In genomic region chr1:126490256-126490655, GRCm38 (mm10) we compare ENCODE assay signal across 14 mouse cellular contexts.
A peak's percentile ranks its signal among the peaks of the same experiment; 100 is the strongest.
DNase-seq lines count a peak whose midpoint lies in the region; ATAC-seq and TF ChIP-seq lines count a peak whose summit lies in the region.
"Had no signal": no experiment of that assay in that cellular context is flagged by ENCODE, and none has a peak within 500 bp of the region (broad histone marks: within the 10 kb centered on the region; RNA-seq: fewer than 3 reads in every experiment).

No protein-coding gene starts in this region.

- no peak for TF ChIP-seq CTCF in lung, embryonic 14.5 days (IDR thresholded peaks at IDR 0.05; ENCODE audit: low read depth)

- no peak overlapping the region for H3K27ac ChIP-seq in lung, embryonic 14.5 days (ENCODE audit: low read depth)
- no peak overlapping the region; the same call in 1 of the 2 replicates for H3K27ac ChIP-seq in forebrain, embryonic 15.5 days (replicated peaks)
- H3K27ac ChIP-seq in hindbrain, embryonic 15.5 days (replicated peaks), result no peak overlapping the region
- H3K27ac ChIP-seq in midbrain, embryonic 15.5 days, result no peak overlapping the region
- H3K27ac ChIP-seq: neural tube, embryonic 12.5 days had no signal

- intact Hi-C loops in left cerebral cortex, postnatal 36 days (cut with DNase I), result loop anchor here (10.0 kb wide), 1 partner anchor 235 kb away; no protein-coding TSS in a partner anchor

- H3K9me3 ChIP-seq in lung, embryonic 14.5 days (ENCODE audit: low read depth, low read length), result no peaks in the 10 kb centered on the region
- H3K9me3 ChIP-seq in forebrain, embryonic 15.5 days, result no peaks in the 10 kb centered on the region
- H3K9me3 ChIP-seq in hindbrain, embryonic 15.5 days, result no peaks in the 10 kb centered on the region
- H3K9me3 ChIP-seq in midbrain, embryonic 15.5 days, result no peaks in the 10 kb centered on the region
- H3K9me3 ChIP-seq: neural tube, embryonic 12.5 days had no signal

- H3K27me3 ChIP-seq in lung, embryonic 14.5 days (ENCODE audit: insufficient read depth, low read length), result no peaks in the 10 kb centered on the region
- H3K27me3 ChIP-seq in forebrain, embryonic 15.5 days, result no peaks in the 10 kb centered on the region
- H3K27me3 ChIP-seq in hindbrain, embryonic 15.5 days, result no peaks in the 10 kb centered on the region
- no peaks in the 10 kb centered on the region for H3K27me3 ChIP-seq in midbrain, embryonic 15.5 days (replicated peaks)
- H3K27me3 ChIP-seq: neural tube, embryonic 12.5 days had no signal

- ATAC-seq in lung, embryonic 14.5 days (ENCODE audit: insufficient read depth), result no peak
- no peak for ATAC-seq in forebrain, embryonic 15.5 days (replicated peaks)
- no peak for ATAC-seq in hindbrain, embryonic 15.5 days (ENCODE audit: low FRiP score, low read depth)
- no peak for ATAC-seq in midbrain, embryonic 15.5 days (replicated peaks)
- ATAC-seq in erythroblast, adult 5-6 weeks (replicated peaks; ENCODE audit: low FRiP score, poor library complexity, severe bottlenecking), result no peak
- ATAC-seq: inflammation-experienced regulatory T-cells, adult 6 months had no signal

- H3K4me3 ChIP-seq in lung, embryonic 14.5 days (ENCODE audit: low read depth, low read length), result no peak overlapping the region
- H3K4me3 ChIP-seq in forebrain, embryonic 15.5 days, result peak overlapping the region; percentile 67; the same call in 1 of the 2 replicates
- no peak overlapping the region for H3K4me3 ChIP-seq in hindbrain, embryonic 15.5 days
- no peak overlapping the region for H3K4me3 ChIP-seq in midbrain, embryonic 15.5 days
- H3K4me3 ChIP-seq: neural tube, embryonic 12.5 days had no signal

- DNase-seq in lung, embryonic 14.5 days, result peak; percentile 30
- no peak for DNase-seq in lung, postnatal 36 days
- no peak for DNase-seq in left cerebral cortex, postnatal 36 days (ENCODE audit: low spot score in 2 of 2)
- DNase-seq: gastrocnemius, postnatal 36 days; kidney, adult 9 months; liver; right cerebral cortex, postnatal 14 days; thymus, postnatal 14 days had no signal

- peaks cover 10% of the 10 kb centered on the region; the same call in 1 of the 2 replicates for H3K4me1 ChIP-seq in lung, embryonic 14.5 days (ENCODE audit: insufficient read depth)
- peaks cover 40% of the 10 kb centered on the region for H3K4me1 ChIP-seq in forebrain, embryonic 15.5 days
- H3K4me1 ChIP-seq in hindbrain, embryonic 15.5 days (replicated peaks), result peaks cover 40% of the 10 kb centered on the region
- H3K4me1 ChIP-seq in midbrain, embryonic 15.5 days, result peaks cover 33% of the 10 kb centered on the region

- 40% methylated on average over 6 of the region's 6 CpGs for WGBS in lung, embryonic 14.5 days
- 17% methylated on average over 6 of the region's 6 CpGs for WGBS in forebrain, embryonic 15.5 days
- WGBS in hindbrain, embryonic 15.5 days, result 45% methylated on average over 6 of the region's 6 CpGs
- WGBS in midbrain, embryonic 15.5 days, result 11% methylated on average over 6 of the region's 6 CpGs

- H3K4me2 ChIP-seq in lung, embryonic 14.5 days, result no peak overlapping the region; the same call in 1 of the 2 replicates
- H3K4me2 ChIP-seq in forebrain, embryonic 15.5 days (replicated peaks), result peak overlapping the region; percentile 90
- peak overlapping the region; percentile 91 for H3K4me2 ChIP-seq in hindbrain, embryonic 15.5 days
- peak overlapping the region; percentile 95 for H3K4me2 ChIP-seq in midbrain, embryonic 15.5 days

- H3K9ac ChIP-seq in lung, embryonic 14.5 days, result no peak overlapping the region
- peak overlapping the region; percentile 24; the same call in 1 of the 2 replicates for H3K9ac ChIP-seq in forebrain, embryonic 15.5 days (replicated peaks)
- H3K9ac ChIP-seq in hindbrain, embryonic 15.5 days, result no peak overlapping the region
- no peak overlapping the region for H3K9ac ChIP-seq in midbrain, embryonic 15.5 days
- H3K9ac ChIP-seq: neural tube, embryonic 12.5 days had no signal

- H3K36me3 ChIP-seq in lung, embryonic 14.5 days (ENCODE audit: insufficient read depth), result no peaks in the 10 kb centered on the region
- no peaks in the 10 kb centered on the region for H3K36me3 ChIP-seq in forebrain, embryonic 15.5 days
- H3K36me3 ChIP-seq in hindbrain, embryonic 15.5 days, result no peaks in the 10 kb centered on the region
- H3K36me3 ChIP-seq in midbrain, embryonic 15.5 days (replicated peaks), result no peaks in the 10 kb centered on the region
- H3K36me3 ChIP-seq: neural tube, embryonic 12.5 days had no signal
